Mouse (Mus musculus) R1 (cell line): ENCODE measurements at regions not wholly inside any gene's neighbourhood (a gene's known extent, or its start where the extent isn't known, plus 50 kb on each side); places are given as distances from the start of the nearest gene placed in this dataset.

Experiments used
- DNase-seq: peaks from one replicate; pipeline ENCODE4 v3.0.0-alpha.2; 2018; ENCODE audit warnings: low read depth, low spot score

DNA sequence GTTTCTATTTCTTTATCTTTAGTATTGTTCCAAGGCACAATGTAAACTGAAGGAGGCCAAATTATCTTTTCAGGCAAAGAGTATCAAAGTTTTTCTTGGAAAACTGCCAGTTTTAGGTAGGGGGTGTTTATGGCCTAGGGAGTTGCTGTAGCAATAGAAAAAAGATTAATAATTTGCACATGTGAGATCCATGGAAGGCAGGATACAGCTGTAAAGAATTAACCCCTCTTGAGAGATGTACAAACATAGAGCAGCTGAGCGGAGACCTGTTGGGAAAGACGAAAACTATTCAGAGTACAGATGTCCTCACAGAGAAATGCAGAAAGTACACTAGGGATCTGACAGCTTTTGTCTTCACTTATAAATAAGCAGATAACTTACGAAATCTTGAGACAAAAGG lies 176.8 kb downstream of the Fign start:
- DNase-seq = no peak

DNA sequence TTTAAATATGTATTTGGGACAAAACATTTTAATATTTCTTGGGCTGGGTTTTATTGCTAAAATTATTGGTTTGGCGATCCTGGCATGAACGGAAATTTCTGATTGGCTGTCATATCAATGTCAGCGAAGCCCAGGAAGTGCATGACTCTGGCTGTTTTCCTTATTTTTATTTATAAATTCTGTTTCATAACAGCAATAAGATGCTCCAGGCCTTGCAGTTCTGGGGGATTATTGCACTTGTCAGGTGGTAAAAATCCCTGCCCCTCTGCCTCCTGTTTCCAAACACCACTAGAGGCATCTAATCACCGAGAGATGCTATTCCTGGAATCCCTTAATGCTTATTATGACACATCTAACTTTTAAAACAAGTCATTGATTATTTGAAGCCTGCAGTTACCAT lies 177.8 kb downstream of the Fign start:
- no peak for DNase-seq

DNA sequence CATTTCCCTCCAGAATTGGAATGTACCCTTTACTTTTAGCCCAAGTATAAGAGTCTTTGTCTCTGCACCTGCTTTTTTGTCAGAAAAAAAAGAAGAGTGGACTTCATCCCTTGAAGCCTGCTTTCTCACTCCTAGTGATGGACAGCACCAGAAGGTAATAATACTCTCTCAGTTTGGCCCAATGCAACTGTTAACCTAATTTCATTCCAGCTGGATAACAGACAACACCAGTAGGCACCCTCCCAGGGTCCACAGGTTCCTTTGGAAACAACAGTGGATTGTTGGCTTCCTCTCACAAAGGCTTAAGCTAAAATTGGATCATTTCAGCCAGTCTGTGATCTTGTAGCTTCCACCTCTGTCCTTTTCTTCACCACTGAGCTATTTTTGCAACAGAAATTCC lies 197.2 kb downstream of the Fign start:
- DNase-seq = no peak

DNA sequence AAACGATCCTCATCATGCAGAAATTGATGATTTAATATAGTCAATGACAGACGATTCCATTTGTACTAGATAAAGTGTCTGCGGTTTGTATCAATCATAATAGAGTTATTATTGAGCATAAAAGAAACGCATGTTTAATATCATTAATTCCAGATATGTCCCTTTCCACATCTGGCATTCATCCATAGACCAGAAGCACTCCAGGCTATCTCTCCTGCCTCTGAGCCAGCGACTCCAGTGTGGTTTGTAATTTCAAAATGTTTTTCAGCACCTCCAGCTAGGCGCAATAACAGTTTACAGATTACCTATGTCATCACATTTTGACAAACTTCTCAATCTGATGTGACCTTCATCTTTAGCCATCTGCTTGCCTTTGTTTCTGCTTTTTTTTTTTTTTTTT lies 219.4 kb downstream of the Fign start:
- DNase-seq = no peak

DNA sequence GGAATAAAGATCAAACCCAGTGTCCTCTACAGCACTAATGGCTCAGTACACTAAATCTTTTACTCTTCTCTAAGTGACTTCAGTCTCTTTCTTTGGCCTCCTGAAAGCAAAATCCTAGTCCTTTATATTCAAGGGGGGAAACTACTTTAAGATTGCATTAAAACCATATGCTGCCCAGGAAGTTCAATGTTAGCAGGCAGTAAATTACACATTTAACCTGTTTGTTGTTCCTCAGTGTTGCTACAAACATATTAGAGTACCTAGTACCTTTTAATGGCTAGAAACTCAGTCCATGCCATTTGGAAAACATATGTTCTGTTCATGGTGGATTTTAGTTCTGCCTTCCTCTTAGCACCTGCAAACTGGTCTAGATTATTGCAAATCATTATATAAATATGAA lies 220.5 kb downstream of the Fign start:
- no peak for DNase-seq

DNA sequence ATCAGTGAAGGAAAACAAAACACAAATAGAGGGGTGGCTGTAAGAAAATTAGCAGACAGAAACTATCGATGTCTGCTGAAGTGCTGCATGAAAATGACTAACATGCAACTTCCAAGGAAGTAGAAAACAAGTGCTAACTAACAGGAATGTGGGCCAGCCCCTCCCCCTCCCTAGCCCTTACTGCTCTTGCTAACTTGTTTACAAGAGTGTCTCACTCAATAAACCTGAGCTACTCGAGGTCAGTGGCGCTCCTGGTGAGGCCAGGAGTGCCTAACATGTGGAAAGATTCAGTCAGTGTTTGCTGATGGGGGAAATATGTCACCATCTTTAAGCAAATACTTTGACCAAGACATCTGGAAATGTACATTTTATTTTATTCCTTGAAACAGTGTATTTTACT lies 221.5 kb downstream of the Fign start:
- DNase-seq = peak; percentile 19

DNA sequence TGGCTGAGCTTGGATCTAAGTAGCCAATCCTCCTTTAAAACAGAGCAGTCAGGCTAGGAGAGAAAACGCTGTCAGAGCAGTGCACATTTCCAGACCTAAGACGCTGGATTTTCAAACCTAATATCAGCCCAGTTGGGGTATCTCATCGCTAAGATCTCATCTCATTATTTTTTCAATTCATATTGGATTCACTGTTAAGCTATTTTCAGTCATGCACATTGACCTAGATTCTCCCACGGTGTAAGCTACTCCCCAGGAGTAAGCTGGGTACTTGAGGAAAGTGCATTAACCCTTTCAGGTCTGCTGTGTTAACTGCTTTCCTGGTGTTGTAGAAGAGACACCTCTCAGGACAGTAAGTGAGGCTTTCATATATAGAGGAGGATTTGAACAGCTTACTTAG lies 222.7 kb downstream of the Fign start:
- no peak for DNase-seq

DNA sequence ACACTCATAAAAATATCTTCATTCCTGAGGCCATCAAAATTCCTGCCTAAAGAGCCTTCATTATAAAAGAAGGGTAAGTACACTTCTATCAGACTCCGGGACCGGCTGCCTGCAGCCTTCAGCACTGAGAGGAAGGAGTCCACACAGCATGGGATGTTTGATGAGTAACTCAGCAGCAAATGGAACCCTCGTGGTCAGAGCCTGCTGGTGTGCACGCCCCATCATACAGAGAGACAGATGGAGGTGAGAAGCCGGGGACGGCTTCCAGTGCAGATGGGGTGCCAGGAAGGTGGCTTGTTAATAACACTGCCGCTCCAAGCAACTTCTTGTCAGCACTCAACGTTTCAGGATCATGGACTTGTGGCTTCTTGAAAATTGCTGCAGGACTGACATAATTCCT lies 231.3 kb downstream of the Fign start:
- no peak for DNase-seq

DNA sequence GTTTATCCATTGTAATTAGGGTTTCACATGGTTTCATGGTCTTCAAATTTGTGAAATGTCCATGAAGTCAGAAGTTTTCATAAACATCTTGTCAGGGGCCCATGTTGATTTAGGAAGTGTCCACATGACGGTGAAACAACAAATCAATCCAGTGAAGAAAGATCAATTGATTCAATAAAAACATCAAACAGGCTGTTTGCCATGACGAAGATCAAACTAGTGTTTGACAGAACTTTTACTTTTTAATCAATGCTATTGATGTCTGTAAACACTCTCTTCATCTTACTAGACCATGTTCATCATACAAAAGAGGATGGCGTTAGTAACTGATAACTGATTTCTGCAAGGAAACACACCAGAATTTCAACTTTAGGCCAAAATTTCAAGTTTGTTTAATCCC lies 236.0 kb downstream of the Fign start:
- DNase-seq = no peak

DNA sequence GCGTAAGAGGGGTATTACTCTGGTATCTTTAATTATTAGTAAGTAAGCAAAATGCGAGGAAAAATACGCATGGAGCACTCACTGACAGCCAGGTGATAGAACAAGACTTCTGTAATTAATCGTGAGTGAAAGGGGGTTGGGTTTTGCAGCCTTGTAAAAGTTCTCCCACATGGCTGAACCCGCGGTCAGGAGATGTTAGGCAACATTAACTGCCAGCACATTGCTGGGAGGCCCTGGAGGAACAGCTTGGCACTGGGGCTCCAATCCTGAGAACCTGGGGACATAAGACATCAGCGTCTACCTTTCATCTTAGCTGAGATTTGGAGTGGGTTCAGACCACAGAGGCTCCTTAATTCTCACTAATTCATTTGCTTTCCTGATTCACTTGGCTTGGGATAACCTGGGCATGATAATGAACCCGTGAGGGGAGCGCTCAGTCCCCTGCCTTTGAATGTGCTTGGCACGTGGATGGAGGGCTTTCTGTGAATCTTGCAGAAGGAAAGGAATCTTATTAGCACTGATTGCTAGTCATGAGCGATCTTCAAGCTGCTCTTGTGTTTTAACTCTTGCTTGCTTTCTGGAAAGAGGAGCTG lies 241.3 kb downstream of the Fign start:
- no peak for DNase-seq

DNA sequence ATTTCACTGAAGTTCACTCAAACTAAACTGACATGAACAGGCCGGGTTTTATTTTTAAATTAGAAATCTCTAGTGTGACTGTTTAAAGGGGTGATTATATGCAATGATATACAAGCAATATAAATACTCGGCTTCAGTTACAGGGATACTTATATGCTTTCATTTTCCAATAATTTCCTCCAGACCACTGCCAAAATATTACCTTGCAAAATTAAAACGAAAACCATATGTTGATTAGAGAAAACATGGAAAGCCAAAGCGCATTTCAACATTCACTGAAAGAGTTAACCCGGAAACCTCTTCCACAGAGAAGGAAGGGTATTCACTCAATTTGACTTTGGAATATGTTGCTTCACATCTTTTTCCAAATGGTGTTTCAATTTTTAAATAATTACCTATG lies 242.4 kb downstream of the Fign start:
- DNase-seq = no peak

DNA sequence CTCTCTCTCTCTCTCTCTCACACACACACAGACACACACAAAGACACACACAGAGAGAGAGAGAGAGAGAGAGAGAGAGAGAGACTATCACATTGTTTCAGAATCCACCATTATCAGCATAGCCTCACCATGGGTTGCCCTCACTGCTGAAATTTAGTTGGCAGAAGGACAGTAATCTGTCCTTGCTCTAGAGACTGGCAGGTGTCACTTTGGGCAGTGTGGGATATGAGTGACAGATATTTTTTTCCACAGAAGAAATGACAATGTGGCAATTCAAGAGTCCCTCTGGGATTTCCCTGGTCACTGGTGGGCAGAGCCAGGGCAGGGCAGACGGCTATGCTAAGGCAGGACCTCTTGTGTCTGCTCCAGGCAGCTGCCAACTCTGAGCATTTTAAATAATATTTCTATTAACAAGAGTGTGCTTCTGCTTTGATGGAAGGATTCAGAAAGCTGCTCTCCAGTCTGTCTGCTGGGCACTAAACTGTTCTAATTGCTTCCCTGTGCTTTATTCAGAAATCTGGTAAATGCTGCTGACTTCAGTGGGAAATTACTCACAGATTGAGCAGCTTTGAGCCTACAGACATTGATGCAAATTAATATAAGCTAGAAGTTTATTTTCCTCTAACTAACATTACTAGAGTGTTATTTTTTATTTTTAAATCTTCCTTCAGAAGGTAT lies 243.5 kb downstream of the Fign start:
- DNase-seq = no peak

DNA sequence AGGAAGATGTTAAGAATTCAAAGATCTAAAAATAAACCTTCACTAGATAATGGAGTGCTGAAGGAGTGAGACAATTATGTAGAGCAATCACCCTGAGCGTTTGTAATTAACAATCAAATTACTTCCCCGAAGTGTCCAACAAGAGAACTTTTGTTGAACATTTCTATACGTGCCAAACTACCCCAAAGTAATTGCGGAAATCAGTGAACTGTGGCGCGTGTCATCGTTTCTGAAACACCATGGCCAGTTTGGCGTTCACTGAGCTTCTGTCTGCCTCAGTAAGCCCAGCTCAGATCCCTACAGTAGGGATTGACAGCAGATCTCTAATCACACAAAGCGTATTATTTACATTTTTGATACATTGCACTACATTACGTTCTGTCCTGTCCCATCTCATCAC lies 244.6 kb downstream of the Fign start:
- DNase-seq = no peak

DNA sequence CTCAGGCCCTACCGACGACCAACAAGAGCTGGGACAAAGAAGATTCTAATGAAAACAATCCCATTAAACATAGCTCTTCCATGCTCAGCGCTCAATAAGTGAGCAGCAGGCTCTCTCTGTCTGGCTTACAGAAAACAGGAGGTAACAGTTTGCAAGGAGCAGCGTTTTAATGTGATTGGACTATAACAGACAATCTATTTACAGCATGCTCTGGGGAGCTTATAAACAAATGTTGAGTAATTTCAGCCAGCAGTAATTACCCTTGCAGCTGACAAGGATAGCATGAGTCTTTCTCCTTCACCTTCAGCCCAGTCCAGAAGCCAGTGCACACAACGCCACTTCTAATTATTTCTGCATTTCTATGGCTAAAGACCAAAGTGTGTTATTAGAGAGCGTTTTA lies 245.6 kb downstream of the Fign start:
- DNase-seq = no peak

DNA sequence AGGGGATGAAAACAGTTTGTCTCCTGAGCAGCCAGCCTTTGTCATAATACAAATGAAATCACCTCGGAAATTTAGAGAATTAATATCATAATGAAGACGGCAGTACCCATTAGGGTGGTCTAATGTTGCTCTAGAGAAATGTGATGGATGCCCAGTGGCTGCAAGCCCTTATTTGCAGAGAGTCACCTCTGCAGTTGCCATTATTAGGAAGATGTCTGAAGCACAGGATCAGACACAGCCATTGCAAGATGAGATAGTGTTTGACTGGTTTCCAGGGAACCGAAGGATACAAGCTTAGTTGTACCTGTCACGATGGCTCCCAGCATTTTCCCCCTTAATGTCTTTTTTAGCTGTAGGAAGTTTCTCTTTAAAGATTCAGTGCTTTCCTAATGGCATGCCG lies 247.8 kb downstream of the Fign start:
- DNase-seq = no peak

DNA sequence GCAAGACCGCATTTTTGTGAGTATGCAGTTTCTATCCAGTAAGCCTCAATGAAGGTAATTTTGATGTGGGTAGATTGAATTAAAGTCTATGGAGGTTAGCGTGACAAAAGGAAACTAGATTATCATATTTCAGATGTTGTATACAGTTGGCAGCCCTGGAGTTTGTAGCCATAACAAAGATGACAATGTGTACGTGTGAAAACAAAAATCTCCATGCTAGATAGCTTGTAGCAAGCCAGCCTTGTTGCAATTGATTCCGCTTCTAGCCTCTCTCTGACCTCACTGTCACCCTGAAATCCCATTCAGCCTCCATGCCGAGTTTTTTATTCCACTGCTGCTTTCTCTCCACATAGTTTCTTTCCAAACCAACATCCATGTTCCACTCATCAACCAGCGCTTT lies 248.4 kb downstream of the Fign start:
- no peak for DNase-seq

DNA sequence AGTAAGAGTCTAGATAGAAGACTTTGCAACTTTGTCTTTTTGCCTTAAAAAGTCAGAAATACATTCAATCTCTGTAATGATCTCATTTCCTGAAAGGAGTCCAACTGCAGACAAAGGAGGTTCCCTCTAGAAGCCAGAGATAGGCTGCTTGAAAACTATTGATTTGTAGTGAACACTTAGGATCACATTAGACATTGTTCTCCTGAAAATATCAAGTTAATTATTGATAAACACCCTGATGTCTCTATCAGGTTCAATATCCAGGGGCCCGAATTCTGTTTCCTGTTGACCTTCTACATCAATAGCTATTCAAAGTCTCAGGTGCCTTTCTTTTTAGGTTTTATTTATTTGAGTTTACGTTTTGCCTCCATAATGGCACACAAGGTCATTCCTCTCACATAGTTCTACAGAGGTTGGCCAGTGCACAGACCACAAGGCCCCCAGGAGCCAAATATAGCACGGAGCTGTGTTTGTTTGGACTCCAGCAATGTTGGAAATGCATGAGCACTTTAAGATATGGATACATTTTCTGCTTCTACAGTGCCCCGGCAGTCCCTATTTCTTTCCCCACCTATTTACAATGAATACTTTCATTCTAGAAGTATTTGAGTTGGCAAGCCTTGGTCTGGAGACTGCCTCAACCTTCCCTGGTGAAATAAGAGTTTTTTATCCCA lies 265.7 kb downstream of the Fign start:
- no peak for DNase-seq

DNA sequence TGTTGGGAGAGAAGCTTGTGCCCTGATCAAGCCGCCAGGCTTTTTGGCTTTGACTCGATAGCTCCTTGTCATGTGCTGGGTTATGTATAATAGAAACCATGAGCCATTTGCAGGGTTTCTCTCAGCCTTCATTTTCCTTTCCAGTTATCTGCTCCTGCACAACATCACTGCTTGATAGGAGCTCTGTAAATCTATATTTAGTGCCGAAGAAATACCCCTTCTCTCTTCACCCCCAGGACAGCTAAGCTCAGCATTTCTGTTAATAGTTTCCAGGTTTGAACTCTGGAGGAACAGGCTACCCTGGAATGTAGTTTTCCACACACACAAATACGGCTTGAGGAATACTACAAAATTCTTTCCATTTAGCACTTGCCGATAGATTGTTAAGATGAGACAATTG lies 267.4 kb downstream of the Fign start:
- DNase-seq = no peak

DNA sequence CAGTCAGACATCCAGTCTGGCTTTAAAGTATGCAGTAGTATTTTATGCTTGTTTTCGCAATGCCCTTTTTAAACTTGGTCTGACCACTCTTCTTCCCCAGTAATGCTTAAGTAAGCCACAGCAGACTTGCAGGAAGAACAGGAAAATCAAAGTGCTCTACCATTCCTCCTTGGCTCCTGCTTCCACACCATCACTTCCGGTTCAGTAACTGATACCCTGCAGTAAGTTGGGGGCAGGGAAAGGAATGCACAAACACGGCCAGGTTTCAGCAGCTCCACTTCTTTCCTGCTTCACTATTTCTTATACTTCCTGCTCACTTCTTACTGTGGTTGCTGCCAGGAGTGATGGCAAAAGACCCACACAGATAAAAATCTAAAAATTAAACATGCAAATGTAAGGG lies 269.2 kb downstream of the Fign start:
- no peak for DNase-seq

DNA sequence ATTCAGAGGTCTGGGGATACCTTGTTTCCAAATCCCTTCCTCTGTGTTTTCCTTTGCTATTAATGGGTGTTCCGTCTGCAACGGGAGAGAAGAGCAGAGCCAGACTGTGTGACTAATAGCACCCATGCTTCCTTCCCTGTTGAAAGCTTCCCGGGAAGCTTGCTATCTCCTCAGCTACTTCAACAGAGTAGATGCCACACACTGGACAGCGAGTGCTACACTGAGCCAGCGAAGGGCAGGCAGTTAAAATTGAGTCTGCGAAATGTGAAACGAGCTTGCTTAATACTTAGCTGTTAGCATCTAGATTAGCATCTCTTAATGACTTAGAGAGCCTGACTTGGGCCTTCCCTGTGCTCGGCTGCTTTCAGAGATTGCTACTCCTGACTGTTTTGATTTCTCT lies 278.4 kb downstream of the Fign start:
- no peak for DNase-seq
